Mouse (Mus musculus) olfactory bulb, adult 2 months (tissue): Measurements from ENCODE around the gene Fis1. TPM values are rescaled to one million over a fixed set of nuclear protein-coding genes. Genes with fewer than 3 reads are reported as not detected.

Experiments used
- H3K27ac ChIP-seq: fragments of 200-500 bp; 2 replicates; pipeline ENCODE4 v1.5.1; 2012; ENCODE audit warnings: low read depth, low read length; ENCODE audit not compliant: insufficient read depth
- H3K4me1 ChIP-seq: fragments of 200-500 bp; 2 replicates; pipeline ENCODE4 v1.6.1; 2012; ENCODE audit warnings: low read length; ENCODE audit not compliant: control insufficient read depth, insufficient read depth
- H3K4me3 ChIP-seq: fragments of 200-500 bp; 2 replicates; pipeline ENCODE4 v1.5.1; 2012; ENCODE audit warnings: mild to moderate bottlenecking, low read depth, low read length, moderate library complexity; ENCODE audit not compliant: insufficient read depth
- CTCF ChIP-seq: fragments of 200-500 bp; IDR thresholded peaks from 2 replicates; pipeline ENCODE4 v1.5.1; 2012; ENCODE audit warnings: low read depth, mild to moderate bottlenecking, low read length, moderate library complexity; ENCODE audit not compliant: insufficient read depth
- POLR2A ChIP-seq: fragments of 200-500 bp; IDR thresholded peaks from 2 replicates; pipeline ENCODE4 v1.6.1; 2012; ENCODE audit warnings: mild to moderate bottlenecking, low read depth, low read length, moderate library complexity; ENCODE audit not compliant: insufficient read depth
- WGBS: fragments of 180-500 bp; shearing (Covaris S2); methylation state at CpG from one replicate; pipeline ENCODE4 v1.1.7; 2018; 5-methylcytosine and 5-hydroxymethylcytosine counted together
- polyA plus RNA-seq: library from polyadenylated mRNA; stranded (reverse); fragments of >200 nt; gene quantifications from 2 replicates; pipeline ENCODE4 v1.2.4, GENCODE M21; 2012; ENCODE audit warnings: low replicate concordance; ENCODE audit not compliant: missing spikeins, insufficient read depth, insufficient read length

Fis1 gene
- polyA plus RNA-seq, 1 experiment = not detected

DNA sequence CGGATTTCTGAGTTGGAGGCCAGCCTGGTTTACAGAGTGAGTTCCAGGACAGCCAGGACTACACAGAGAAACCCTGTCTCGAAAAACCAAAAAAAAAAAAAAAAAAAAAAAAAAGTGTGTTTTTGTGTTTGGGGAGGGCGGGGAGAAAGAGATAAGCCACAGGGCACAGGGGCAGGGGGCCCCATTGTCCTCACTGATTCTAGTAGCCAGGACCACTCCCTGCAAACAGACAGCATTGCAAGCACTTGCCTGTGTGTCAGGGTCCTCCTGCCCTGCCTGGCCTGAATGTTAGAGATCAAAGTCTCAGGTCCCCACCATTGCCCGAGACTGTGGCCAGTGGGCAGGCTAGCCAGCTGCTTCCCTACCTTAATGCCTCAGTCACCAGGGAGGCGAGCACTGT, 46.4 kb downstream of the Fis1 start:
- TF ChIP-seq CTCF = no peak
- no peak for TF ChIP-seq POLR2A
- Histone ChIP-seq H3K4me3 (no peak overlapping the region), H3K4me1 (peaks cover 15% of the 10 kb centered on the region), H3K27ac (no peak overlapping the region)
- 79% methylated on average over 5 of the region's 5 CpGs for WGBS

DNA sequence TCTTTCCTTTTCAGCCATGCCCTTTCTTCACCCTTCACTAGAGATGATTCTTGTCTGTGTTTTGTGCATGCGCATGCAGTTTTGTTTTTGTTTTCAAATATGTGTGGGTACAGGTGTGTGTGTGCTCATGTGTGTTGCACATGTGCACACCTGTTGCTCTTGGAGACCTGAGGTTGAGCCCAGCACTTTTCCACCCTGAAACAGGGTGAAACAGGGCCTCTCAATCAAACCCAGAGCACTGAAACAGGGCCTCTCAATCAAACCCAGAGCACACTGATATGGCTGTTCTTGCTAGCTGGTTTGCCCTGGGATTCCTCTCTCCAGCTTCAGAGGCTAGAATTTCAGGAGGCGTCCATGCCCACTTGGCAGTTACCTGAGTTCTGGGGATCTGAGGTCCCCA, 47.5 kb downstream of the Fis1 start:
- peaks cover 15% of the 10 kb centered on the region for H3K4me1 ChIP-seq
- WGBS = 85% methylated on average over 2 of the region's 2 CpGs
- no peak overlapping the region for H3K4me3 ChIP-seq
- H3K27ac ChIP-seq = no peak overlapping the region
- TF ChIP-seq CTCF = no peak
- TF ChIP-seq POLR2A = no peak

DNA sequence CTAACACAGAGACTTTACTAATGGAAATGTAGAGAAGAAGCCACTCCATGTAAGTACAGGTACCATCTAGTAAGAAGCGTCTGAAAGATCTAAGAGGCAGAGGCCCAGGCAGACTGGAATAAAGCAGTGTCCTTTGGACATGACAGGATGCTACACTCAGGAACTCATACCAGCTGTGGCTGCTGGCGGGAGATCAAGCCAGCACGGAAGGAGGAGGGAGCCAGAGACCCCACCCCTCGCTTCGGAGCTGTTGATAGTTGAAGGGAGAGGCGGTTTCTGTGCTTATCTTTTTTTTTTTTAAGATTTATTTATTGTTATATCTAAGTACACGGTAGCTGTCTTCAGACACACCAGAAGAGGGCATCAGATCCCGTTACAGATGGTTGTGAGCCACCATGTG, 54.2 kb downstream of the Fis1 start:
- no peaks in the 10 kb centered on the region for H3K4me1 ChIP-seq
- WGBS = 44% methylated on average over 8 of the region's 8 CpGs
- no peak overlapping the region for H3K4me3 ChIP-seq
- TF ChIP-seq CTCF = no peak
- no peak for TF ChIP-seq POLR2A
- no peak overlapping the region for H3K27ac ChIP-seq

DNA sequence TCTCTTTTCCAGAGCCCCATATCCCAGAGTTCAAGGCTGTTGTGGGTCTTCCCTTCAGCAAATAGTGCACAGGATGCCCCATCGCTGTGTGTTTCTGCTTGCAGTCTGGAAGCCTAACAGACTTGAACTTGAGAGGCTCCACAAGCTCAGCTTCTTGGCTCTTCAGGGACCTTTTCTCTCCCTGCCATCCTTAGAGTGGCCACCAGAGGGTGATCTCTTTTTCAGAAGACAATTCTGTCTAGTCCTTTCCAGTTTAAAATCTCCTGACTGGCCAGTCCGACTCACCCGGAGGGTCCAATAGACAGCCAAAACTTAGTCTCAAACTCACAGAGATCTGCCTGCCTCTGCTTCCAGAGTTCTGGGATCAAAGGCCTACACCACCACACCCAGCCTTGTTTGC, 56.9 kb downstream of the Fis1 start:
- no peaks in the 10 kb centered on the region for H3K4me1 ChIP-seq
- TF ChIP-seq CTCF (no peak), POLR2A (no peak)
- H3K4me3 ChIP-seq = no peak overlapping the region
- WGBS = 21% methylated on average over 3 of the region's 3 CpGs
- no peak overlapping the region for H3K27ac ChIP-seq

DNA sequence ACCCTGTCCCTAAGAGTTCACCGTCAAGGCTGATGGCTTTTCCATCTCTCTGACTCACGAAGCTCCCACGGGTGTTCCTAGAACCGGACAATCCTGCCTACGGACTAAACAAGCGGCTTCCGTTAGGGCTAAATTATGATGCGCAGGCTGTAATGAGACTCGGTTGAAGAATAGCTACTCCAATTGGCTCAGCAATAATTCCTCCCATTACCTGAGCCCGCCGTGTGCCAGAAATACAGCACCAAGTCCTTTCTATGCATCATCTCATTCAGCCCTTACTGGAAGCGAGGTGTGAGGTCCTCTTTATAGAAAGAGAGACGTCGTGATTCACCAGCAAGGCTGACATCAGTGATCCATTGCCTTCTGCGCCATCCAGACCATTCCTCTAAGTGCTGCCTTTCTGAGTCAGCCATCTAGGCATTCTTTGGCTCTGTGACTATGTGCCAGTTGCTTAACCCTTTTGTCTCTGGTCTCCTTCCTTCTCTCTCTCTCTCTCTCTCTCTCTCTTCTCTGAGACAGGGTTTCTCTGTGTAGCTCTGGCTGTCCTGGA, 59.4 kb downstream of the Fis1 start:
- TF ChIP-seq POLR2A (no peak), CTCF (no peak)
- WGBS = 74% methylated on average over 15 of the region's 15 CpGs

More for the DNA sequence above, 59.4 kb downstream of the Fis1 start:
- H3K27ac ChIP-seq = no peak overlapping the region
- no peak overlapping the region for H3K4me3 ChIP-seq
- no peaks in the 10 kb centered on the region for H3K4me1 ChIP-seq

Other genes starting within 250 kb of the Fis1 start
- not detected in 2 replicates for gene Col26a1, start 70.1 kb upstream of the Fis1 start, polyA plus RNA-seq
- gene Ift22, start 45.1 kb upstream of the Fis1 start, polyA plus RNA-seq = not detected in 2 replicates
- not detected in 2 replicates for gene Cldn15, start 13.3 kb downstream of the Fis1 start, polyA plus RNA-seq
- not detected in 2 replicates for gene Plod3, start 33.7 kb downstream of the Fis1 start, polyA plus RNA-seq
- not detected in 2 replicates for gene Znhit1, start 34.7 kb downstream of the Fis1 start, polyA plus RNA-seq
- not detected in 2 replicates for gene Vgf, start 73.1 kb downstream of the Fis1 start, polyA plus RNA-seq
- gene Ap1s1, start 92.9 kb downstream of the Fis1 start, polyA plus RNA-seq = not detected in 2 replicates
- not detected in 2 replicates for gene Serpine1, start 119.0 kb downstream of the Fis1 start, polyA plus RNA-seq
- gene Trim56, start 162.9 kb downstream of the Fis1 start, polyA plus RNA-seq = 43.5 TPM in 1 of 2 replicates, not detected in the other
- not detected in 2 replicates for gene Muc3, start 196.0 kb downstream of the Fis1 start, polyA plus RNA-seq